Mouse (Mus musculus) urinary bladder, postnatal 4 days (tissue): ENCODE data around the gene Otof.

Experiments used
- DNase-seq, 2 experiments: peaks; one replicate each; pipeline ENCODE4 v3.0.0; 2021 to 2022; ENCODE audit warnings: low spot score in 2 of 2

Otof gene

GRCm38 (mm10) chr5:30423572-30424244 lies 38.0 kb downstream of the Otof start:
- peak in 1 of 2 experiments; percentile 41 for DNase-seq

DNA sequence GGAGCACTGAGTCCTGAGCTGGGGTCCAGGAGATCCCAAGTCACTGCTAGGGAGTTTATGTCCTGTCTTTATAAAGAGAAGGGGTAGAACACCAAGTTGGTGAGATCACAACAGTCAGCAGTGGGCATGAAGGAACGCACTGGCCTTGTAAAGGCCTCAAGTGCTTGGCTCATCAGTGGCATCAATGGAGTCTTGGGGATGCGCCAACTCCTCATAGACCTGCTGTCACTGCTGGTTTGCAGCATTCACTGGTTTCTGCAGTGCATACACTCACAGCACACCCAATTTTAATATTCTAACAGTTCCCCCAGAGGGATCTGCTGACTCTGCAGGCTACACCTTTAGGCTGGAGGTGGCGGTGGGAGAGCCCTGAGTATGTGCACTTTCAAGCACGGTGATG lies 38.6 kb downstream of the Otof start:
- DNase-seq, result no peak

DNA sequence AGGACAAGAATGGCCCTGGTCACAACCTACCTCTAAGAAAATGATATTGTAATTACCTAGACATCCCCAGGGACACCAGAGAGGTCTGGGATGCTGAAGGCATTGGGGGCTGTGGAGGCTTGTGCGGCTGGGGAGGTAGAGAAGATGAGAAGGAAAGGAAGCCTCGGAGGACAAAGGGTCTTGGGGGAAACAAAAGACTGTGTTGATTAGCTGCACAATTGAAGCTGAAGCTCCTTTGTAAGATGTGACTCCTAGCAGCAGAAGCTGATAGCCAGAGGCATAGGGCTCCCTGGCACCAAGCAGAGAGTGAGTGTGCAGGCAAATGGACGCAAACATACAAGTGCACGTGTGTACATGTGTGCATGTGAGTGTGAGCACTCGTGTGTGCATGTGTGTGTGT lies 45.1 kb downstream of the Otof start:
- no peak for DNase-seq

- no peak for DNase-seq
Observed at GRCm38 (mm10) chr5:30415876-30416275, 45.9 kb downstream of the Otof start.

DNA sequence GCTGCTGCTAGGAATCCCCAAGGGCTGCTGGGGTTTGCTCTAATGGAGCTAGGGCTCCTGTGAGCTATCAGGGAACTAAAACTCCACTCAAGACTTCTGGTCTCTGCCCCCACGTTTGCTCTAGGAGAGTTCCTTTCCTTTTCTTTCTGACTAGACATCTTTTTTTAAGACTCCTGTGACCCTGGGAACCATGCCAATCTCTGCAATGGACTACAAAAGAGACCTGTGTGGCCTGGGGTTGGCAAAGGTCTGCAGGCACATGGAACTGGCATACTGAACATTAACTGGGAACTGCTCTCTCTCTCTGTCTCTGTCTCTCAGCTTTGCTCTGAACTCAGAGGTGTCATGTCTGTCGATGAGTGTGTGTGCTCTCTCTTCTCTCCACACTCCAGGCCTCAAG lies 46.4 kb downstream of the Otof start:
- DNase-seq, result no peak

GRCm38 (mm10) chr5:30411524-30411923 lies 50.2 kb downstream of the Otof start:
- DNase-seq, result no peak

DNA sequence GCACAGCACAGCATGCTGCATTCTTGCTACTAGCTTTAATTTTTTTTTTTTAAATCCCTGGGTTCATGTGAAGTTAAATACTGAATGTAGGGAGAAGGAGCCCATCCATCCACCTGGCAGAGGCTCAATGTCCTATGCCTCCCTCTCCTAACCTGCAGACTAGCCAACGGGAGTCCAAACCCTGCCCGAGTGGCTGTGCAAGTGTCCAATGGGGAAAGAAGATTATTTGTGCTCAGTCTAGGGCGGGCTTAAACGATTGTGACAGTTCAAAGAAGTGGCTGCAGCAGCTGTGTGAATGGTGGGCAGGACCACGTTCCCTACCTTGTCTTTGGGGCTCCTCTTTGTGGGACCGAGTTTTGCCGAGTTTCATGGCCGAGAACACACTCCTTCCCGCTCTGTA lies 54.9 kb downstream of the Otof start:
- DNase-seq, result no peak

- DNase-seq, result no peak
Observed at GRCm38 (mm10) chr5:30401165-30401564, 60.6 kb downstream of the Otof start.

- no peak for DNase-seq
Observed at GRCm38 (mm10) chr5:30400521-30400920, 61.2 kb downstream of the Otof start.

- DNase-seq, result peak; percentile 60 to 77
Observed at GRCm38 (mm10) chr5:30391473-30391872, 70.3 kb downstream of the Otof start.

DNA sequence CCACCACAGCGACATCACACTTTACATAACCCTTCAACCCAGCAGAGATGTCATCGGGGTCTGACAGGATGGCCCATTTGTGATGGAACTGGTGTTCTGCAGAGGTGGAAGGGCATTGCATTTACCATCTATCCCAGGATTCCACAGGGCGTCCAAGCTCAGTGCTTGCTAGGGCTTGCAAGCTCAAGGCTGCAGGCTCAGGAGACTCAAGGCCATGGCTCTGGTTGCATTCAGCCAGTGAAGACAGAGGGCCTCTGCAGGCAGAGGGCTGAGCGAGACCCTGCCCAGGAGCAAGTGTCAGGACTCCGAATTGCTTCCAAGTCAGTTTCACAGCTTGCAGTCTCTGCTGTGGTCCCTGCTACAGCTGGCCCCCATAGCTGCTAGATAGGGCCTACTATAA lies 71.9 kb downstream of the Otof start:
- DNase-seq, result no peak

DNA sequence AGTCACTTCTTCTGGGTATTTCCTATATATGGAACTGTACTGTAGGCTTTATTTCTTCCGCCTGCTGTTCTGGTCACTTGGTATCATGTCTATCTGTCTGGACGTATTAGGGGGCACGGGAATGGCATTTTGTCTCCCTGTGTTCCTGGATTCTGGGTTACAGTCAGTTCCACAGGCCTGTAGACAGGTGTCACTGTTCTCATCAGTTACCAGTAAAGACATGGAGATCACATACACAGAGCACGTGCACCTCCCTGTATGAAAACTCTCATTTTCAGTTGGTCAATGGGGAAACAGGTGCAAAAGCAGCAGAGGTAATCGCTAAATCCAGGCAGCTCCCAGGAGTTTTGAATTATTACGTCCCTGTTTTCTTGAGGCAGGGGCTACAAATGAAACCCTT lies 74.0 kb downstream of the Otof start:
- no peak for DNase-seq

DNA sequence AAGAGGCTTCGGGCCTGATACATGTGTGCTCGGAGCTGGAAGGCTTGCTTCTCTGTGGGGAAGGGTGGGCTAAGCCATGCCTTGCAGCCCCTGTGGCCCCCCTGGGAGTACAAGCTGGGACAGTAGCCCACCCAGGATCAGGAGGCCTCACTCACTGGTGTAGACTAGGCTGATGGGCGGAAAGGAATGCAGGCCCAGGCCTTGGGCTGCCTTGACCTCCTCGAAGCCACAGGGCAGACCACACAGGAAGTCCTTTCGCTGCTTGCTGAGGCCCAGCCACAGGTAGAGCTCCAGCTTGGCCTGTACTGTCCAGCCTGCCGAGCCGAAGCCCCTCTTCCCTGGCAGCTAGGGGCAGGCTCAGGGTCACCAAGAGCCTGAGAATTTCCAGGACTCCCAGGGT lies 78.9 kb downstream of the Otof start:
- DNase-seq, result peak in 1 of 2 experiments; percentile 35

GRCm38 (mm10) chr5:30369426-30369825 lies 92.3 kb downstream of the Otof start:
- DNase-seq, result no peak

DNA sequence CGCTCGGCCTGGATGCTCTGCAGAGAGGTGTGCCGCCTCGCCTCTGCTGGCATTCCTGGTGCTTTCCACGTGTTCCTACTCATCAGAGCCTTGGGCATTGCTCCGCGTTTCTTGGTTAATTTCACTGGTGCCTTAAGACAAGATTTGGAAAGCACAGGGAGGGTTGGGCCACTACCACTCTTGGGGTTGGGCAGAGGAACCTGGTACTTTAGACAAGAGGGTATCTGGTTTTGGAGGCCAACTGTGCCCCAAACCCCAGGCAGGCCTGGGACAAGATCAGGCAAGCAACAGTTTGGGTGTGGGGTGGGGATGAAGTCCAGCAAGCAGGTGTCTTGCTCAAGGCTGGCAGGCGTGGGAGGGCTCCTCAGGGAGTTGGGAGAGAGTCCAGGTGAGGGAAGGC lies 94.3 kb downstream of the Otof start:
- DNase-seq, result no peak

DNA sequence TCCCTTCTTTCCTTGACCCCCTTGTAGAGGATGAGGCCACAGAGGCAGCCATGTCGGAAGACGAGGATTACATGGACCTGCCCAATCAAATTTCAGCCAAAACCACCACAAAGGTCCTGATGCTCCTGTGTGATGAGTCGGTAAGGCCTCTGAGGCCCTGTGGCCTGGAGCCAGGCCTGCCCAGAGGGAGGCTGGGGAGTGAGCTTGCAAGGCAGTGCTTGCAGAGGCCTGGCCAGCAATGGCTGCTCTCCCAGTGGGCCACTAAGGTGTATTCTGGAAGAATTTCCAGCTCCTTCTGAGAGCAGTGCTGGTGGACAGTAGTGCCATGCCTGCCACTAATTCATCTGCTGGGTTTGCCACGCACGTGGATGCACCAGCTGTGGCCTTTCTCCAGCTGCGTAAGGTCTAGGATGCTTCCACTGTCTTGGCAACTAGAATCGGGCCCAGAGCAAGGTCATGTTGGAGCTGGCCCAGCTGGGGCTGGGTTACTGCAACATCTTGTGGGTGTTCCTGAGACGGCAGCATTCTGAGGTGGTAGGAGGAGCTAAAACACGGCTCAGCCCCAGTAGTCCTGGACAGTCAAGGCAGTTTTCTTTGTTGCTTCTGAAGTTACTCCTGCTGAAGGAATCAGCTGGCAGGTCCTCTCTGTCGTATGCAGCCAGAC lies 103.2 kb downstream of the Otof start:
- DNase-seq, result peak in 1 of 2 experiments; percentile 44

DNA sequence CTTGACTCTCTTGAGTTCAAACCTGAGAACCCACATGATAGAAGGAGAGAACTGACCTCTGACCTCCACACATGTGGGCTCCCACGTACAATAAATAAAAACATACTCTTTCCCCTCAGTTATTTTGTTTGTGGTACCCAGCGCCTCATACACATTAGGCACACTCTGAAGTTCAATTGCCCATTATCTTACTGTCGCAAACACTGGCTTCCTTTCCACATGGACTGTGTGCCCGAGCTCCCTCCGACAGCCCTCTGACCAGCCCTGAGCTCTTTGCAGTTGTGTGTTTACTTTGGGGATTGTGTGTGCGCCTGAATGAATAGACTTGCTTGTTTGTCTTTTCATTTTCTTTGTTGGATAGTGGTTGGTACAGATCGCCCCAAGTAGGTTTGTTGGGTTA lies 105.1 kb downstream of the Otof start:
- no peak for DNase-seq

- no peak for DNase-seq
Observed at GRCm38 (mm10) chr5:30355559-30356159, 106.1 kb downstream of the Otof start.

DNA sequence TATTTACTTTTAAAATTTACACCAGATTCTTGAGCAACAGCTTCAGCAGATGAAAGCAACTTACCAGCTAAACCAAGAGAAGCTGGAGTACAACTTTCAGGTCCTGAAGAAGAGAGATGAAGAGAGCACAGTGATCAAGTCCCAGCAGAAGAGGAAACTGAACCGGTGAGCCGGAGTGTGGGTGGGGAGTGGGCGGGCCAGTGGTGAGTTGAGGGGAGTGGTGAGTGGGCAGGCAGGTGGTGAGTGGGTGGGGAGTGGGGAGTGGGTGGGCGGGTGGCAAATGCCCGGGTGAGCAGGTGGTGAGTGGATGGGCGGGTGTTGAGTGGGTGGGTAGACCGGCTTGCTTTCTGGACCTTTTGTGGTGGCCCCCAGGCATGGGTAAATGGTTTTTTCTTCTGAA lies 106.6 kb downstream of the Otof start:
- DNase-seq, result no peak

DNA sequence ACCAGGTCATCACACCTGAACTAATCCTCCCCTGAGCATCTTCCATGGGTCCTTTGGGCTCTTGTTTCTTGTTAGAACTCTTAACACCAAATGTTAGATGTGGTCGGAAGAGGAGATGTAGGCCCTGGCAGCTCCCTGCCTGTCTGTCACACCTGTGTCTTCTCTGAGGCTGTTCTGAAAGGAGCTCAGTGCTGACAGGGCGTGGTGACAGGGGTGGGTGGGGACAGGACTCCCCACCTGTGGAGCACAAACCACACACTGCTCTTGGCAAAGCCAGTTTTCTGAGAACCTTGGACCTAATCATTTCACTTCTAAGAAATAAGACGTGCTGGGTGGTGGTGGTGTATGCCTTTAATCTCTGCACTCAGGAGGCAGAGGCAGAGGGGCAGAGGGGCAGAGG lies 108.1 kb downstream of the Otof start:
- DNase-seq, result no peak

GRCm38 (mm10) chr5:30343886-30344285 lies 117.8 kb downstream of the Otof start:
- no peak for DNase-seq

DNA sequence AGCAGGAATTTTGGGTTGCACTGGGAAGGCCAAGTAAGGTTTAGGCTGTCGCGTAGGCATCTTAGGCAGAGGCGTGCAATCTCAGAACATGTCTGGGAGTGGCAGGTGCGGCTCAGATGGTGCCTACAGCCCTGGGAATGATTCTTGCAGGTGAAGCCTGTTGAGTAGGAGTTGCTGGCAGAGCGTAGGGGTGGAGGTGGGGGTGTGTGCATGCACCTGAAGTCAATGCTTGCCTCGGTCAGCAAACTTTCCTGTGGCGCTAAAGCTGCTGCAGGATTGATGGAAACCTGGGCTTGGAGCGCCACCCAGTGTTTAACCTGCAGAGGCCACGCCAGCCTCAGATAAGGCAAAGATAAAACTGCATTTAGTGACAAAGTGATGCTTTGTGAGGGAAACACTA lies 118.6 kb downstream of the Otof start:
- DNase-seq, result peak in 1 of 2 experiments; percentile 43

- no peak for DNase-seq
Observed at GRCm38 (mm10) chr5:30342601-30343015, 119.1 kb downstream of the Otof start.
